Mouse (Mus musculus) lung, adult 18-20 months (tissue): ENCODE results near the gene Faiml.

ENCODE experiments used
- DNase-seq, 2 experiments: peaks; one replicate each; pipeline ENCODE4 v3.0.0; 2022; ENCODE audit warnings: mixed read lengths in 2 of 2

Gene Faiml

DNA sequence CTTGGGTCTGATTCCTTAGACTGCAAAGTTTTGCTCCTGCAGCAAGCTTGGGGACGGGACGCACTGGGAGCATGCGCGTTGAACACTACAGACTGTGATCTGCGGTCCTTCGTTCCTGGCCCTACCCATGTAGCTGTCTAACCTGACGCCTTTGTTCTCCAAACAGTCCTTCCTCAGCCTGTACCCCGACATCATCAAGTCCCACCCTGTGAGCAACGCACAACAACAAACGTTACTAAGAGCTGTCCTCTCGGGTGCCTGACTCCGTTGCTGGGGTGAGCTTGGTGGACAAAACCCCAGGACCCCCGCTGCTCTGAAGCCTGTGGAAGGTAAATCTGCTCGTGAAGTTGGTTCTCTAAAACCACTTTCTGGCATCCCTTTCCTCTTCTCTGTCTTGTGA, at the start of gene Faiml:
Faiml (minus strand) TSS at position 101 of the 400 bp plus-strand sequence.
- DNase-seq: no peak

GRCm38 (mm10) chr9:99258891-99259290, 21.9 kb upstream of the Faiml start:
- DNase-seq: no peak

DNA sequence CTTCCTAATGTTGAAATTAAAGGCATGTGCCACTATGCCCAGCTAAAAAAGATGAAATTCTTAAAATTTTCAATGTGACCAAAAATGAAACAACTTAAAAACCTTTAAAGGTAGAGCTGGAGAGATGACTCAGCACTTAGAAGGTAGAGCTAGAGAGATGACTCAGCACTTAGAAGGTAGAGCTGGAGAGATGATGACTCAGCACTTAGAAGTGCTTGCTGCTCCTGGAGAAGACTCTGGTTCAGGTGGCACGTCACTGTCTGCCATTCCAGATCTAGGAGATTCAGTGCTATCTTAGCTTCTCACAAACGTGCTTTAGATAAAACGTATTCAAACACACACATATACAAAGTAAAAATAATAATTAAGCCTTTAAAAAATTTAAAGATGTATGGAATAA, 19.8 kb upstream of the Faiml start:
- no peak for DNase-seq

- no peak for DNase-seq
These were observed 19.2 kb upstream of the Faiml start for GRCm38 (mm10) chr9:99256206-99256605.

- peak; percentile 27 to 61 for DNase-seq
These were observed 16.8 kb upstream of the Faiml start for GRCm38 (mm10) chr9:99253861-99254260.

- DNase-seq: no peak
These were observed 11.9 kb upstream of the Faiml start for GRCm38 (mm10) chr9:99248906-99249305.

GRCm38 (mm10) chr9:99248304-99248703, 11.3 kb upstream of the Faiml start:
- peak; percentile 24 to 29 for DNase-seq

DNA sequence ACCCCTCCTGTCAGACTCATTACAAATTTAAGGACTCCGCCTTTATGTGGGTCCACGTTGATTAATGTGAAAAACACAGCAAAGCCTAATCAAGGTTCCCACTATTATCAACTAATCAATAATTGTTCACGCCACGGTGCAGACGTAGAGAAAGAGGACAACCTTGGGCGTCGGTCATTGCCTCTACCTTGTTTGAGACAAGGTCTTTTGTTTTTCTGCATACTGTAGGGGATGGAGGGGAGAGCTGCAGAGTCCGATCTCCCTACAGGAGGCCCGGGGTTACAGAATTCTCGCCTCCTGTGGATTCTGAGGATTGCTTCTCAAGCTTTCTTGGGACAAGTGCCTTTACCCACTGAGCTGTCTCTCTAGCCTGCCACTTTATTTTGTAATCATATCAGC, 6.9 kb upstream of the Faiml start:
- DNase-seq: no peak

- peak; percentile 97 for DNase-seq
These were observed 6.3 kb upstream of the Faiml start, which contains the start of gene Cep70 for GRCm38 (mm10) chr9:99243190-99243894. TSS of gene Cep70 (plus strand) at chr9:99243367.

DNA sequence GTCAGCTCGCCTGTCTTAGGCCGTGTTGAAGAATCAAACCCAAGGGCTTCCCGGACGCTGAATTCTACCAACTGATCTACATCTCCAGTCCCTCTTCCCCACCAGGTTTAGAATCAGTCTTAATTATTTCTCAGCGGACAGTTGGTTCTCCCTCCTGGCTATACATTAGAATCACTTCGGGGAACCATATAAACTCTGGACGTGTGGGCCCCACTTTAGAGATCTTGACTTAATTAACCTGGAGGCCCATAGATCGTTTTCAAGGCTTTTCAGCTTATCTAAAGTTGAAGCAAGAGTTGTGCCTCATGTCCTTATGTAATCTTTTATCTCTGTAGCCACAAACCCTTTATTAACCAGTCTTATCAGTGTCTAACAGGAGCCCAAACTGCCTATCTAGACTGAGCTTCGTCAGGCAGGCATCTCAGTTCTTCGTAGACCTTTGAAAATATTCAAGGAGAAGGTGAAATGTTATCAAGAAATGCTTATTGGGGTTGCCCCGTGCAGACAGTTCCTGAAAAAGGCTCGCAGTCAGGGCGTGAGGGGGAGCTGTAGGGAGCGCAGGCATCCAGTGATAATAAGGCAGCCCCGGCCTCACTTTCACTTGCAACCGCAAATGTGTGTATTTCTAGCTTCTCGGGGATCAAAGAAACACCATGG, 5.6 kb upstream of the Faiml start:
- DNase-seq: no peak

DNA sequence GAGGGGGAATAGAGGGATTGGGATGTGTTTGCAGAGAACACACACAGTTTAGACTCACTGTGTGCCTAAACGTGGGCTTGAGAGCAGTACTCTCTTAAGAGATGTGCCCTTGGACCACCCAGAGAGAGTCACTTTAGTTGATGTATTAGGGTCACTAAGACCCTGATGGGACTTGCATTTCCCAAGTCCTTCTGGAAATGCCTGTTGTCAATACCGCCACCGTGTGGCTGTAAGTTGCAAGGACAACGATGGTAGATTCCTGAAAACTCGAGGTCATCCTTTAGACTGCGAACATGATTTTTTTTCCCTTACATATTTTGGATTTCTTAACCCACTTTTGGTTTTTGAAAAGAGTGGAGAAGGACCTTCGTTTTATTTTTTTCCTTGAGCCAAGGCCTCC, 5.0 kb upstream of the Faiml start:
- peak; percentile 42 to 54 for DNase-seq

GRCm38 (mm10) chr9:99240571-99240970, 3.5 kb upstream of the Faiml start:
- no peak for DNase-seq

GRCm38 (mm10) chr9:99239256-99239655, 2.2 kb upstream of the Faiml start:
- DNase-seq: no peak

DNA sequence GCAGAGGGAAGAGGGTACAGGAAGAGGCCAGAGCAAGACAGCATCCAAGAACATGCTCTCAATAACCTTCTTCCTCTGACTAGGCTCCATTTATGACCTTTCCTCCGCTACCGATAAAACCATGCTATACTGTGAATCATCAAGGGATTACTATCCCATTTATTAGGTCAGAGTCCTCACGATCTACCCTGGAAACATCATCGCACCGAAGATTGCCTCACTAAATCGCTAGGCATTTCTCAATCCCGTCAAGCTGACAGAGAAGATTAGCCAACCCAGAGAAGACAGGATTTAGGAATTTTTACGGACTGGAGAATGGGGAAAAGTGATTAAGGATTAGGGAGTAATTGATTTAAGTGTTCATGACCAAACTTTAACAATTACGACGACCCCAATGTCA, 1.2 kb upstream of the Faiml start:
- DNase-seq: no peak

GRCm38 (mm10) chr9:99229450-99229849, 7.6 kb downstream of the Faiml start:
- DNase-seq: peak in 1 of 2 experiments; percentile 11

DNA sequence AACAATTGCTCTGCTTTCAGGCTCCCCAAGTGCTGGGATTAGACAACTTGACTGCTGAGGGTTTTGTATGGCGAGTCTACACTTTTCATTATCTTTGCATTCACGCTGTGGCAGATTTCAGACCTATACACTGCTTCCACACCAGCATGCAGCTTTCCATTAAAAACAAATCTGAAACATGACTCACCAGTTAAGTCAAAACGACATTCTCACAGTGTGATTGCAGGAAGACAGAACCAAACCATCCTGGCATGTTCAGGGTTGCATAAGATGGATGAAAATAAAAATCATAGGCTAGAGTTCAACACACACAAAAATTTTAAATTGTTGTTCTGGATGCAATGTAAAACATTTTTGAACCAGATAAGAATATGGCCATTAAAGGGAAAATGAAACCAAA, 12.5 kb downstream of the Faiml start:
- no peak for DNase-seq

GRCm38 (mm10) chr9:99221636-99222035, 15.4 kb downstream of the Faiml start:
- DNase-seq: no peak

DNA sequence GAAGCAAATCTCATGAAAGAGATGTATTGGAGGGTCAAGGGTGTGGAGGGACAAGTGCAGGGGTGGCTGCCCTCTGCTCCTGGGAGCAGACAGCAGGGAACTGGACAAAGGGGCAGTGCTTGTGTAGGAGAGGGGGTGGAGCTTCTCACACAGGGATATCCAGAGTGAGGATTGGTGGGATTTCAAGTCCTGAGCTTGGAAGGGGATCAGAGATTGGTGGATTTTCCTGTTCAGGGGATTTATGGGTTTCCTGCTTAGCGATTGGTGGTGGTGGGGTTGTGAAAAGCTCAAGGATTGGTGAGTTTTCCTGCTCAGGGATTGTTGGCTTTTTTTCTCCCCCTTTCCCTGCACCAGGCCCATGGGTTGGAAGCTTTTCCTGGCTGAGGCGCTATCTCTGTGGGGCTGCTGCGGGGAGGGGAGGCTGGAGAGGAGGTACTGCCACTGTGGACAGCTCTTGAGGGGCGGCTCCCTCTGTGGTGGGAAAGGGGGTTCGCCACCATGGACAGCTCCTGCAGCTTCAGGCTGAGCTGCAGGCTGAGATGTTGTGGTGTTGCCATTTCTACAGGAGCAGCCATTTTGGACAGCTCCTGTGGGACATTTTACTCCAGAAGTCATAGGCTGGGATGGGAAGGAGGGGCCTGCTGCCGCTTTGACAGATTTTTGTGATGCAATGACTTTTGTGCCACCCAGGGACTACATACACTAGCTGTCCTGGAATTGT, 18.9 kb downstream of the Faiml start:
- DNase-seq: peak in 1 of 2 experiments; percentile 4

DNA sequence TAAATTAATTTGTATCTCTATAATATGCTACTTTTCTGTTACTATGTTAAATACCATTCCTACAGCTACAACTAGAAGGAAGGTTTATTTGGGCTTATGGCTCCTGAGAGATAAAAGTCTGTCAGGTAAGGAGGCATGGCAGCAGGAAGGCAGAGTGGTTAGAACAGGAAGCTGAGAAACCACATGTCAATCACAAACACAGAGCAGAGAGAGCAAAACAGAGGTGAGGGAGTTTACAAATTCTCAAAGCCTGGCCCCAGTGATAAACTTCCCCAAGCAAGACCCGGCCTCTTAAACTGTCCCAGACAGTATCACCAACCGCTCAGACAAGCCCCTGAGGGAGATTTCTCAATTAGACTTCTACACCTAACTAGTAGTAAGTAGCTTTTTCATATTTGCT, 20.9 kb downstream of the Faiml start:
- no peak for DNase-seq

DNA sequence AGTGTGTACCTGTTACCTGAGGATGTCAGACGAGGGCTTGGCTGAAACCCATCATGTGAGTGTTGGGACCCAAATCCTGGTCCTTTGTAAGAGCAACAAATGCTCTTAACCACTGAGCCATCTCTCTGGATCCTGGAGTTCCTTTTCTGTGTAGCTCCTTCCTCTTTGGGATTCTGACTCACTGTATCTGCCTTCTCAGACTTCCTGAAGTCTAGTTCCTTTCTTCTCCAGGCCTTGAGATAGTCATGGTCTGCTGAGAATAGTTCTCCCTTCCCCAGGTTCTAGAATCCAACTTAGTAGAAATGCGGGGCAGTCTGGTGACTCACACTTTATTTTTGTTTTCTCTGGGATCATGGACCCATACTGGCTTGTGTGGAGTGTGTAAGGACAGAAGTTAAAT, 24.4 kb downstream of the Faiml start:
- DNase-seq: no peak

- peak; percentile 15 to 24 for DNase-seq
These were observed 53.9 kb downstream of the Faiml start for GRCm38 (mm10) chr9:99183043-99183670.

DNA sequence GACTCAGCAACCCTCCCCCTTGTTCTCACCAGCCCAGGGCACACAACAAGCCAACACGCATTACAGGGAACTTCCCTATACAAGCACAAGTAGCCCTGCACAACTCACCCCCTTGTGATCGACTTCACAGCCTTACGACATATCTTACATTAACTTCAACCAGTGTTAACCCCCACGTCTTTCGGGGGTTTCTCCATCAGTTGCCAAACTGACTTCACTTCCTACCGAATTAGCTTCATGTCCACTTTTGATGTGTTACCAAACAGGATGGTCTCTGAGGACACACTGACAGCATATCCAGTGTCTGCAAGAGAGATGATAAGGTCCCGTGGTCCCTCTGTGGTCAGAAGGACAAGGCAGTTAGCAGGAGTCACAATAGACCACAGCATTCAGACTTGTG, 54.9 kb downstream of the Faiml start:
- peak; percentile 26 to 36 for DNase-seq

DNA sequence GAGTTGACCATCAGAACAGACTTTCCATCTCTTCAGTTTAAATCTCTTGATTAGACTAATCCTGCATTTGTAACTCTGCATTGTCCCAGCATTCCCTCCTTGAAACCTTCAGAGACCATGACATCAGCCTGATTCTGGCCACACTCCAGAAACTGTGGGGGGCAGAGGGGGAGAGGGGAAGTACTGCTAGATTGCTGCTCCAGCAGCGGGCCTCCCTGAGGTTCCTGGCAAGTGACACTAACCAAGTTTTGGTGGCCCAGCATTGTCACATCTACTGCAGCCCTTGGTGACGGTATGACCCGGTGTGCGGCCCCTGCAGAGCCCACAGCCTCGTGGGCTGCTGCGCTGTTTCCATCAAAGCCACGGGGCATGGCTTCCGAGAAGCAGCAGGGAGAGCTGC, 56.8 kb downstream of the Faiml start:
- no peak for DNase-seq
